Mouse (Mus musculus) G1E (cell line): Measurements from ENCODE around the gene Ppp1r32. TPM values are rescaled to one million over a fixed set of nuclear protein-coding genes. Genes with fewer than 3 reads are reported as not detected.
A peak's percentile ranks its signal among the peaks of the same experiment; 100 is the strongest.

Experiments used
- ATAC-seq: 2 replicates; pipeline ENCODE4 v1.8.0; 2016; ENCODE audit warnings: mild to moderate bottlenecking; ENCODE audit not compliant: insufficient number of reproducible peaks, poor library complexity, low FRiP score, severe bottlenecking; ENCODE audit errors: extremely low read depth
- DNase-seq: peaks from one replicate; pipeline ENCODE4 v3.0.0; 2012; ENCODE audit warnings: low spot score
- H3K27me3 ChIP-seq: 2 replicates; pipeline ENCODE4 v1.6.1; 2012; ENCODE audit warnings: mild to moderate bottlenecking, low read length, inconsistent platforms; ENCODE audit not compliant: insufficient read depth
- H3K36me3 ChIP-seq: replicated peaks from 2 replicates; pipeline ENCODE3; 2012; ENCODE audit warnings: mild to moderate bottlenecking, inconsistent platforms
- H3K4me1 ChIP-seq: 2 replicates; pipeline ENCODE4 v1.6.1; 2012; ENCODE audit warnings: low read depth, low read length, inconsistent platforms, mixed read lengths; ENCODE audit not compliant: insufficient read depth
- H3K4me3 ChIP-seq: 2 replicates; pipeline ENCODE4 v1.5.1; 2012; ENCODE audit warnings: low read depth, mild to moderate bottlenecking, inconsistent platforms, low read length, moderate library complexity, mixed read lengths
- H3K9me3 ChIP-seq: replicated peaks from 2 replicates; pipeline ENCODE4 v1.6.1; 2012; ENCODE audit warnings: inconsistent platforms
- CTCF ChIP-seq: IDR thresholded peaks from 2 replicates; pipeline ENCODE4 v1.5.1; 2012; ENCODE audit warnings: low read depth, low read length, inconsistent platforms, mixed read lengths
- GATA1 ChIP-seq: IDR thresholded peaks from 2 replicates; pipeline ENCODE4 v1.6.1; 2012; ENCODE audit warnings: borderline replicate concordance, low read length, inconsistent platforms, mixed read lengths
- GATA2 ChIP-seq: IDR thresholded peaks from 2 replicates; pipeline ENCODE4 v1.6.1; 2012; ENCODE audit warnings: low read depth, low read length, inconsistent platforms, borderline replicate concordance
- POLR2AphosphoS5 ChIP-seq: IDR thresholded peaks from 2 replicates; pipeline ENCODE4 v1.6.1; 2012; ENCODE audit warnings: low read depth, low read length, inconsistent platforms; ENCODE audit not compliant: insufficient replicate concordance
- TAL1 ChIP-seq: conservative IDR thresholded peaks from 2 replicates; pipeline ENCODE4 v1.6.1; 2012; ENCODE audit warnings: low read depth, low read length, inconsistent platforms, mixed read lengths
- polyA plus RNA-seq: library from polyadenylated mRNA; stranded (reverse); fragments of >175 nt; gene quantifications from 2 replicates; pipeline ENCODE4 v1.2.3, GENCODE M21; 2012
- total RNA-seq, 2 experiments: library from RNA; stranded (forward) in 1 of 2; stranded (reverse) in 1 of 2; fragments of 200-1000 nt in 1 of 2; fragments of >200 nt in 1 of 2; fragmentation: Nextera tagmentation in 1 of 2; gene quantifications; 2 replicates each; pipeline ENCODE4 v1.2.3; 2014 to 2017

The Ppp1r32 gene
- total and polyA plus RNA-seq, 3 experiments, result 0.52 to 0.53 TPM; not detected in 1

- H3K4me1 ChIP-seq, result peaks cover 59% of the 10 kb centered on the region
- H3K4me3 ChIP-seq, result no peak overlapping the region; the same call in 1 of the 2 replicates
- ATAC-seq, result no peak
- no peak for TF ChIP-seq GATA1
- TF ChIP-seq CTCF, result no peak
- no peak for TF ChIP-seq TAL1
- no peak for TF ChIP-seq POLR2AphosphoS5
- no peak for TF ChIP-seq GATA2
- peaks cover 38% of the 10 kb centered on the region for H3K36me3 ChIP-seq
- DNase-seq, result no peak
- H3K9me3 ChIP-seq, result no peaks in the 10 kb centered on the region
- no peaks in the 10 kb centered on the region for H3K27me3 ChIP-seq
Measured at GRCm38 (mm10) chr19:10521926-10522325, 39.2 kb upstream of the Ppp1r32 start.

GRCm38 (mm10) chr19:10520355-10520754 lies 37.6 kb upstream of the Ppp1r32 start:
- Histone ChIP-seq H3K4me1 (peaks cover 50% of the 10 kb centered on the region), H3K27me3 (no peaks in the 10 kb centered on the region), H3K9me3 (no peaks in the 10 kb centered on the region), H3K4me3 (no peak overlapping the region), H3K36me3 (peaks cover 48% of the 10 kb centered on the region)
- no peak for ATAC-seq
- TF ChIP-seq POLR2AphosphoS5 (no peak), CTCF (peak; percentile 19; the same call in 1 of the 2 replicates), GATA1 (no peak), TAL1 (no peak)
- no peak for DNase-seq

- Histone ChIP-seq H3K9me3 (no peaks in the 10 kb centered on the region), H3K36me3 (peaks cover 81% of the 10 kb centered on the region), H3K4me1 (peaks cover 2% of the 10 kb centered on the region; the same call in 1 of the 2 replicates), H3K27me3 (no peaks in the 10 kb centered on the region), H3K4me3 (no peak overlapping the region)
- DNase-seq (no peak), ATAC-seq (no peak)
- TF ChIP-seq GATA2, result no peak
- no peak for TF ChIP-seq CTCF
- no peak for TF ChIP-seq GATA1
- TF ChIP-seq POLR2AphosphoS5, result no peak
- TF ChIP-seq TAL1, result no peak
Measured at GRCm38 (mm10) chr19:10510759-10511330, 28.1 kb upstream of the Ppp1r32 start.

- peaks cover 97% of the 10 kb centered on the region for H3K36me3 ChIP-seq
- no peaks in the 10 kb centered on the region for H3K9me3 ChIP-seq
- H3K27me3 ChIP-seq, result no peaks in the 10 kb centered on the region
- ATAC-seq (no peak), DNase-seq (peak; percentile 38)
- no peak overlapping the region for H3K4me3 ChIP-seq
- TF ChIP-seq POLR2AphosphoS5, result no peak
- peak; percentile 99 for TF ChIP-seq CTCF
- TF ChIP-seq GATA2, result no peak
- no peak for TF ChIP-seq TAL1
- no peak for TF ChIP-seq GATA1
- peaks cover 13% of the 10 kb centered on the region; the same call in 1 of the 2 replicates for H3K4me1 ChIP-seq
Measured at GRCm38 (mm10) chr19:10502571-10502970, 19.8 kb upstream of the Ppp1r32 start.

GRCm38 (mm10) chr19:10500581-10500980 lies 17.9 kb upstream of the Ppp1r32 start:
- H3K9me3 ChIP-seq, result no peaks in the 10 kb centered on the region
- TF ChIP-seq POLR2AphosphoS5 (no peak), CTCF (no peak), GATA1 (no peak), TAL1 (no peak), GATA2 (no peak)
- DNase-seq, result no peak
- H3K27me3 ChIP-seq, result no peaks in the 10 kb centered on the region
- no peak for ATAC-seq
- peaks cover 14% of the 10 kb centered on the region; the same call in 1 of the 2 replicates for H3K4me1 ChIP-seq
- peaks cover 98% of the 10 kb centered on the region for H3K36me3 ChIP-seq
- H3K4me3 ChIP-seq, result no peak overlapping the region

GRCm38 (mm10) chr19:10497512-10498160 lies 14.9 kb upstream of the Ppp1r32 start:
- Histone ChIP-seq H3K4me1 (peaks cover 11% of the 10 kb centered on the region; the same call in 1 of the 2 replicates), H3K9me3 (no peaks in the 10 kb centered on the region), H3K4me3 (no peak overlapping the region), H3K27me3 (no peaks in the 10 kb centered on the region), H3K36me3 (peaks cover 94% of the 10 kb centered on the region)
- TF ChIP-seq GATA1, result no peak
- no peak for TF ChIP-seq CTCF
- TF ChIP-seq GATA2, result no peak
- TF ChIP-seq TAL1, result no peak
- no peak for TF ChIP-seq POLR2AphosphoS5
- DNase-seq (no peak), ATAC-seq (no peak)
